Mouse (Mus musculus): Measurements from ENCODE around the gene Sqstm1. TPM values are rescaled to one million over a fixed set of nuclear protein-coding genes. Genes with fewer than 3 reads are reported as not detected.
"Not testable (repeated sequence)": the region's sequence is repeated elsewhere in the genome, so short reads cannot be mapped to it uniquely, and the experiment has no call there.

Gene Sqstm1
- polyA plus RNA-seq, 1 experiment from 2014 or later, result 193 TPM

- H3K9ac ChIP-seq (ENCODE audit: low read depth, low read length), result no peak overlapping the region
- 0 out of 2 replicates have a peak, but pooled peaks have one; percentile 42 for ATAC-seq
Observed at GRCm38 (mm10) chr11:50188682-50189081, 21.9 kb downstream of the Sqstm1 start.

DNA sequence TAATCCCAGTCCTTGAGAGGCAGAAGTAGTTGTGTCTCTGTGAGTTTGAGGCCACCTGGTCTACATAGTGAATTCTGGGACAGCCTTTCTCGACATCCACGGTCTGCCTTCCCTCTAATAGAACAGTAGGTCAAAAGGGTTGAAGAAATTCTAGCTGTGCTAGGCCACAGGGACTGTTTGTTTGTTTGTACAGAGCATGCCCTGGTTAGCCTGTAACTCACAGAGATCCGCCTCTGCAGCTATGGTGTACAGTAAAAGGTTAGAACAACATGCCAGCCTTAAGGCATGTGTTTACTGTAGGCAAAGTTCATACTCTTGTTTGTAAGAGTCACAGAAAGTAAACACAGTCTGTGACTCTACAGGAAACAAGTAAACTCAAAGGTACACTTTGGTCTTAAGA lies 25.8 kb downstream of the Sqstm1 start:
- H3K9me3 ChIP-seq (ENCODE audit: control insufficient read depth, low read length), result no peaks in the 10 kb centered on the region
- no peaks in the 10 kb centered on the region for H3K4me1 ChIP-seq (ENCODE audit: control insufficient read depth, insufficient read depth, low read length)
- no peak overlapping the region for H3K4me2 ChIP-seq (ENCODE audit: low read depth, low read length)
- H3K27me3 ChIP-seq (replicated peaks; ENCODE audit: control insufficient read depth, insufficient read depth, low read length), result no peaks in the 10 kb centered on the region
- H3K27ac ChIP-seq (ENCODE audit: low read length), result no peak overlapping the region
- H3K9ac ChIP-seq (ENCODE audit: low read depth, low read length), result no peak overlapping the region
- ATAC-seq, result no peak
- no peaks in the 10 kb centered on the region for H3K36me3 ChIP-seq (ENCODE audit: control insufficient read depth, insufficient read depth, low read length)
- WGBS, result 85% methylated on average over 3 of the region's 3 CpGs
- H3K4me3 ChIP-seq (ENCODE audit: low read length), result no peak overlapping the region

More at GRCm38 (mm10) chr11:50188682-50189081, 21.9 kb downstream of the Sqstm1 start:
- H3K36me3 ChIP-seq (ENCODE audit: control insufficient read depth, insufficient read depth, low read length), result no peaks in the 10 kb centered on the region
- H3K4me2 ChIP-seq (ENCODE audit: low read depth, low read length), result no peak overlapping the region
- H3K27ac ChIP-seq (ENCODE audit: low read length), result no peak overlapping the region
- 47% methylated on average over 7 of the region's 7 CpGs for WGBS
- H3K4me3 ChIP-seq (ENCODE audit: low read length), result no peak overlapping the region
- no peaks in the 10 kb centered on the region for H3K27me3 ChIP-seq (replicated peaks; ENCODE audit: control insufficient read depth, insufficient read depth, low read length)
- no peaks in the 10 kb centered on the region for H3K9me3 ChIP-seq (ENCODE audit: control insufficient read depth, low read length)
- H3K4me1 ChIP-seq (ENCODE audit: control insufficient read depth, insufficient read depth, low read length), result no peaks in the 10 kb centered on the region

DNA sequence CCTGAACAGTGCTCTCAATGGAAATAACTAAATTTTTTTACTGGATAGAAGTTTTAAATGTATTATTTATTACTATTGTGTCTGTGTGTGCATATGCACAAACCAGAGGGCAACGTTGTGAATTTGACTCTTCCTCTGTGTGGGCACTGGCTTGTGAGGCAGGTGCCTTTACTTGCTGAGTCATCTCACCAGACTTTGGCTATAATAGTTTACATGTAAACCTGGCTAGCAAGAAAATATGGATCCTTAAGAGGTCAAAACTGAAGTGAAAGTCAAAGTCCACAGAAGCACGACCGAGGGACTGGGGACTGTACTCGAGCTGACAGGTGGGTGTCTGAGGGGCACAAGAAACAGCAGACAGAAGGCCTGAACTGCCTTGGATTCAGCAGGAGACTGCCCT lies 27.9 kb downstream of the Sqstm1 start:
- 71% methylated on average over 4 of the region's 4 CpGs for WGBS

DNA sequence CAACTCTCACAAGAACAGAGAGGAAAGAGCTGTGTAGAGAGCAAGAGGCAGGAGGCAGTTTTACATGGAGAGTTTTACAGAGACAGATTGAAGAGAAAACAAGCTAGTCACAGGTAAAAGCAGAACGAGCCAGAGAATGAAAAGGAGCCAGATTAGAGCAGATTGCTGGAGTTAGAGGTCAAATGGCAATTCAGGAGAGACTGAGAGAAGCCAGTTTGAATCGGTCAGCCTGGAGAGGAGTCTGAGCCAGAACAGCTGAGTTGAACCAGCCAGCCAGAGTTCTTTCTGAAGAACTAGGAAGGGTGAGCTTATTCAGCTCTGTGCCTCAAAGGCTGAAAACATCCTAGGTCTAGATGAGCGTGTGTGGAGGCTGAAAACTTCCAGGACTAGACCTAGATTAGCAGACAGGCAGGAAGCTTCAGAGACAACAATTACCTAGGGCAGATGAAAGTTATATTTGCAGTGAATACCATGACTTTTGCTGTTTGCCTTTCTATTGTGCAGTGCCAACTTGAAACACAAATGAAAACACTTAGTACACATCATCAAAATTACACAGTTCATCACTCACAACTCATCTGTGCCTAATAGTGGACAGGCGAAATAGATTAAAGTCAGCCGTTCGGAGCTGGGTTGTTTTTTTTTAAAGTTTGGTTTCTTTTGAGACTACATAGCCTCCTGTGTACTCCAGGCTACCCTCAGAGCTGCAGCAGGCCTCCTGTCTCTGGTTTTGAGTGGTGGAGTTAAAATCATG lies 30.0 kb downstream of the Sqstm1 start:
- WGBS, result 82% methylated on average over 6 of the region's 6 CpGs
- no peak for ATAC-seq
- Histone ChIP-seq H3K9ac (ENCODE audit: low read depth, low read length) (no peak overlapping the region), H3K4me1 (ENCODE audit: control insufficient read depth, insufficient read depth, low read length) (no peaks in the 10 kb centered on the region; the same call in 1 of the 2 replicates), H3K27ac (ENCODE audit: low read length) (no peak overlapping the region), H3K27me3 (replicated peaks; ENCODE audit: control insufficient read depth, insufficient read depth, low read length) (no peaks in the 10 kb centered on the region), H3K4me3 (ENCODE audit: low read length) (no peak overlapping the region), H3K36me3 (ENCODE audit: control insufficient read depth, insufficient read depth, low read length) (no peaks in the 10 kb centered on the region), H3K9me3 (ENCODE audit: control insufficient read depth, low read length) (no peaks in the 10 kb centered on the region), H3K4me2 (ENCODE audit: low read depth, low read length) (no peak overlapping the region)

More for the DNA sequence above, 27.9 kb downstream of the Sqstm1 start:
- H3K27ac ChIP-seq (ENCODE audit: low read length), result no peak overlapping the region
- no peaks in the 10 kb centered on the region for H3K9me3 ChIP-seq (ENCODE audit: control insufficient read depth, low read length)
- no peaks in the 10 kb centered on the region for H3K4me1 ChIP-seq (ENCODE audit: control insufficient read depth, insufficient read depth, low read length)
- no peak overlapping the region for H3K9ac ChIP-seq (ENCODE audit: low read depth, low read length)
- H3K27me3 ChIP-seq (replicated peaks; ENCODE audit: control insufficient read depth, insufficient read depth, low read length), result no peaks in the 10 kb centered on the region
- no peak overlapping the region for H3K4me3 ChIP-seq (ENCODE audit: low read length)
- H3K36me3 ChIP-seq (ENCODE audit: control insufficient read depth, insufficient read depth, low read length), result no peaks in the 10 kb centered on the region
- ATAC-seq, result no peak
- no peak overlapping the region for H3K4me2 ChIP-seq (ENCODE audit: low read depth, low read length)

- 75% methylated on average over 5 of the region's 5 CpGs for WGBS
- Histone ChIP-seq H3K27me3 (replicated peaks; ENCODE audit: control insufficient read depth, insufficient read depth, low read length) (no peaks in the 10 kb centered on the region), H3K9ac (ENCODE audit: low read depth, low read length) (no peak overlapping the region), H3K9me3 (ENCODE audit: control insufficient read depth, low read length) (no peaks in the 10 kb centered on the region), H3K27ac (ENCODE audit: low read length) (no peak overlapping the region), H3K36me3 (ENCODE audit: control insufficient read depth, insufficient read depth, low read length) (no peaks in the 10 kb centered on the region), H3K4me1 (ENCODE audit: control insufficient read depth, insufficient read depth, low read length) (peaks cover 4% of the 10 kb centered on the region), H3K4me2 (ENCODE audit: low read depth, low read length) (no peak overlapping the region), H3K4me3 (ENCODE audit: low read length) (no peak overlapping the region)
- ATAC-seq, result no peak
Observed at GRCm38 (mm10) chr11:50178532-50179488, 31.8 kb downstream of the Sqstm1 start.

DNA sequence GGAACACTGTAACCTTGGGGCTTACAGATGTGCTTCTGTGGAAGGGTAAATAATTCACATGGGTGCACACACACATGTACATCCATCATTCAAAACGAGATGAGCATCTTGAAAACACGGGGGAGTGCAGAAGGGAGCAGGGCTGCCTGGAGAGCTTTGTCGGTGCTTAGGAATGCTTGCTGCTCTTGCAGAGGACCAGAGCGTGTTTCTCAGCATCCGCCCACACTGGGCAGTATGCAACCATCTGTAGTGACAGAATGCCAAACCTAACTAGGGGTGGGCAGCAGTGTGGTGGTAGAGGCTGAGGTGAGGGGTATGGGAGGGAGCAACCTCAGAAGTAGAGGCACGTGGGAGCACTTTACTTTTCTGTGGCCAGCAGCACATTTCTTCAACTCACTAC lies 33.5 kb downstream of the Sqstm1 start:
- 71% methylated on average over 6 of the region's 6 CpGs for WGBS
- Histone ChIP-seq H3K9ac (ENCODE audit: low read depth, low read length) (no peak overlapping the region), H3K4me3 (ENCODE audit: low read length) (no peak overlapping the region), H3K9me3 (ENCODE audit: control insufficient read depth, low read length) (no peaks in the 10 kb centered on the region), H3K4me1 (ENCODE audit: control insufficient read depth, insufficient read depth, low read length) (peaks cover 4% of the 10 kb centered on the region), H3K4me2 (ENCODE audit: low read depth, low read length) (no peak overlapping the region), H3K27ac (ENCODE audit: low read length) (no peak overlapping the region), H3K27me3 (replicated peaks; ENCODE audit: control insufficient read depth, insufficient read depth, low read length) (no peaks in the 10 kb centered on the region), H3K36me3 (ENCODE audit: control insufficient read depth, insufficient read depth, low read length) (no peaks in the 10 kb centered on the region)
- no peak for ATAC-seq

DNA sequence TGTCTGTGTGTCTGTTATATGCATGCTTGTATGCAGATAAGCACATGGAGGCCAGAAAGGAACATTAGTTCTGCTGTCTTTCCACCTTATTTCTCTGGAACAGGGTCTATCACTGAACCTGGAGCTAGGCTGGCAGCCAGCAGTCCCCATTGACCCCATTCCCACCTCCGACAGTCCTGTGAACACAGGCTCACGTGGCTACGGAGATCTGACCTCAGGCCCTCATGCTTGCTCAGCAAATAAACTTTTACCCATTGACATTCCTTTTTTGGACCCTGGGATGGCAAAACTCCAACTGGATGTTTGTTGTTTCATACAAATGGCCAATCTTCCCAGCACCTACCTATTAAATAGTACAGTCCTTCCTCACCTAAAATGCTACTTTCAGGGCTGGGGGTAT lies 34.3 kb downstream of the Sqstm1 start:
- no peak for ATAC-seq
- 63% methylated on average over 3 of the region's 3 CpGs for WGBS
- no peak overlapping the region for H3K27ac ChIP-seq (ENCODE audit: low read length)
- no peaks in the 10 kb centered on the region for H3K27me3 ChIP-seq (replicated peaks; ENCODE audit: control insufficient read depth, insufficient read depth, low read length)
- H3K9me3 ChIP-seq (ENCODE audit: control insufficient read depth, low read length), result no peaks in the 10 kb centered on the region
- H3K4me3 ChIP-seq (ENCODE audit: low read length), result no peak overlapping the region
- no peak overlapping the region for H3K9ac ChIP-seq (ENCODE audit: low read depth, low read length)
- H3K4me2 ChIP-seq (ENCODE audit: low read depth, low read length), result no peak overlapping the region
- H3K36me3 ChIP-seq (ENCODE audit: control insufficient read depth, insufficient read depth, low read length), result peaks cover 3% of the 10 kb centered on the region; the same call in 1 of the 2 replicates
- peaks cover 4% of the 10 kb centered on the region for H3K4me1 ChIP-seq (ENCODE audit: control insufficient read depth, insufficient read depth, low read length)

- H3K27ac ChIP-seq (ENCODE audit: low read length), result peak overlapping the region; percentile 15; the same call in 1 of the 2 replicates
- H3K9ac ChIP-seq (ENCODE audit: low read depth, low read length), result peak overlapping the region; percentile 76
- peak overlapping the region; percentile 73 for H3K4me3 ChIP-seq (ENCODE audit: low read length)
- peaks cover 4% of the 10 kb centered on the region for H3K4me1 ChIP-seq (ENCODE audit: control insufficient read depth, insufficient read depth, low read length)
- ATAC-seq, result peak; percentile 100
- H3K36me3 ChIP-seq (ENCODE audit: control insufficient read depth, insufficient read depth, low read length), result peaks cover 9% of the 10 kb centered on the region; the same call in 1 of the 2 replicates
- H3K4me2 ChIP-seq (ENCODE audit: low read depth, low read length), result peak overlapping the region; percentile 77
- WGBS, result under 1% methylated on average over 27 of the region's 27 CpGs
- no peaks in the 10 kb centered on the region for H3K9me3 ChIP-seq (ENCODE audit: control insufficient read depth, low read length)
- no peaks in the 10 kb centered on the region for H3K27me3 ChIP-seq (replicated peaks; ENCODE audit: control insufficient read depth, insufficient read depth, low read length)
Observed at GRCm38 (mm10) chr11:50174730-50175187, 35.9 kb downstream of the Sqstm1 start.

- Histone ChIP-seq H3K4me3 (ENCODE audit: low read length) (peak within 1 kb of the TSS; percentile 73), H3K4me2 (ENCODE audit: low read depth, low read length) (peak within 1 kb of the TSS; percentile 77), H3K27ac (ENCODE audit: low read length) (peak within 1 kb of the TSS; percentile 15; the same call in 1 of the 2 replicates), H3K9ac (ENCODE audit: low read depth, low read length) (peak within 1 kb of the TSS; percentile 76)
- H3K4me1 ChIP-seq (ENCODE audit: control insufficient read depth, insufficient read depth, low read length); H3K27me3 ChIP-seq (replicated peaks; ENCODE audit: control insufficient read depth, insufficient read depth, low read length); H3K9me3 ChIP-seq (ENCODE audit: control insufficient read depth, low read length); H3K36me3 ChIP-seq (ENCODE audit: control insufficient read depth, insufficient read depth, low read length): not testable (repeated sequence)
- peak; percentile 57 for ATAC-seq
- 5% methylated on average over 19 of the region's 19 CpGs for WGBS
Observed at GRCm38 (mm10) chr11:50174111-50174729, 36.4 kb downstream of the Sqstm1 start, which contains the start of gene Mrnip. Mrnip (plus strand) TSS chr11:50174444.

Data from intestine, embryonic 16.5 days (tissue).